Mouse (Mus musculus) stomach, postnatal 0 days (tissue): ENCODE results near the gene Mlh3. TPM values are rescaled to one million over a fixed set of nuclear protein-coding genes. Genes with fewer than 3 reads are reported as not detected.

Experiments used
- ATAC-seq: fragments of 200-750 bp; cut with Nextera tagmentation; 2 replicates; pipeline ENCODE4 v1.8.0; 2017; ENCODE audit not compliant: low FRiP score, low TSS enrichment
- DNase-seq: peaks from one replicate; pipeline ENCODE4 v3.0.0-alpha.2; 2016; ENCODE audit warnings: low spot score
- H3K27ac ChIP-seq: fragments of 300-500 bp; sonication (generic); replicated peaks from 2 replicates; pipeline ENCODE4 v1.5.1; 2014; ENCODE audit warnings: mild to moderate bottlenecking, control low read depth
- H3K27me3 ChIP-seq: fragments of 300-500 bp; sonication (generic); 2 replicates; pipeline ENCODE4 v1.6.1; 2014; ENCODE audit warnings: low read length; ENCODE audit not compliant: control insufficient read depth, insufficient read depth
- H3K36me3 ChIP-seq: fragments of 300-500 bp; sonication (generic); 2 replicates; pipeline ENCODE4 v1.6.1; 2014; ENCODE audit warnings: low read length, mixed read lengths; ENCODE audit not compliant: control insufficient read depth, insufficient read depth
- H3K4me1 ChIP-seq: fragments of 300-500 bp; sonication (generic); replicated peaks from 2 replicates; pipeline ENCODE4 v1.6.1; 2014; ENCODE audit warnings: antibody characterized with exemption; ENCODE audit not compliant: control insufficient read depth, insufficient read depth
- H3K4me2 ChIP-seq: fragments of 300-500 bp; sonication (generic); replicated peaks from 2 replicates; pipeline ENCODE4 v1.6.1; 2014; ENCODE audit warnings: low read depth, mild to moderate bottlenecking, control low read depth, moderate library complexity
- H3K4me3 ChIP-seq: fragments of 300-500 bp; sonication (generic); 2 replicates; pipeline ENCODE4 v1.5.1; 2014; ENCODE audit warnings: low read depth, low read length, control low read depth
- H3K9ac ChIP-seq: fragments of 300-500 bp; sonication (generic); 2 replicates; pipeline ENCODE4 v1.6.1; 2014; ENCODE audit warnings: mild to moderate bottlenecking, low read length, control low read depth, mixed read lengths
- H3K9me3 ChIP-seq: fragments of 300-500 bp; sonication (generic); 2 replicates; pipeline ENCODE4 v1.6.1; 2016; ENCODE audit warnings: low read length; ENCODE audit not compliant: control insufficient read depth
- CTCF ChIP-seq: IDR thresholded peaks from 2 replicates; pipeline ENCODE4 v1.5.1; 2016; ENCODE audit warnings: antibody characterized with exemption, low read depth, mild to moderate bottlenecking, moderate library complexity
- EP300 ChIP-seq: optimal IDR thresholded peaks from 2 replicates; pipeline ENCODE3; 2016; ENCODE audit warnings: antibody characterized with exemption
- WGBS: fragments of 180-500 bp; shearing (Covaris S2); extraction: QIAGEN DNeasy Blood & Tissue Kit; methylation state at CpG from one replicate; pipeline ENCODE4 v1.1.7; 2014; 5-methylcytosine and 5-hydroxymethylcytosine counted together
- polyA plus RNA-seq: library from polyadenylated mRNA; unstranded; fragments of >200 nt; fragmentation: Nextera tagmentation; extraction: Ambion mirVana; gene quantifications from 2 replicates; pipeline ENCODE4 v1.2.1, GENCODE M21; 2015

The Mlh3 gene
- polyA plus RNA-seq, 1 experiment from 2014 or later = 3.0 TPM

DNA sequence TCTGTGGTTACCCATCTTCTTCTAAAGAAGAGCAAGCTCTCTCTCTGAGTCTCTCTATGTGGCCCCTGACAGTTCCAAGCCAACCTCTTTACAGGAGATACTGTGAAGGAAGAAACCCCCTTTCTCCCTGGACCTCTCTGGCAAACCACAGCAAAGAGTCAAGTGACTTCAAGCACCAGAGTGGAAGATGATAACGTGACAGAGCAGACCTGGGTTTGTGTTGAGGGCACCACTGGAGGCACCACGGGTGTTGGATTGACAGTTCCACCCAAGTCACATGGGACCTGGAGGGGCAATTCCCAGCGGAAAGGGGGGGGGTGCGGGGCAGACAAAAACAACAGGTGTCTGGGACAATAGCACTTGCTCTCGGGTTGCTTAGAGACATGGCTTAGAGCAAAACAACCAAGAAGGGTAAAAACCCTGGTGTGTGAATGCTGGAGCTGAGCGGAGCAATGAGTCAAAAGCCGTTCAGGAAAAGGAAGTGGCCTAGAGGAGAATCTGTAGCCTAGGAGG, 61.7 kb downstream of the Mlh3 start:
- Histone ChIP-seq H3K9me3 (no peaks in the 10 kb centered on the region), H3K4me3 (no peak overlapping the region), H3K27me3 (no peaks in the 10 kb centered on the region), H3K9ac (no peak overlapping the region), H3K4me2 (no peak overlapping the region), H3K36me3 (no peaks in the 10 kb centered on the region), H3K4me1 (no peaks in the 10 kb centered on the region), H3K27ac (no peak overlapping the region)
- DNase-seq (no peak), ATAC-seq (no peak)
- no peak for TF ChIP-seq CTCF
- TF ChIP-seq EP300 = no peak
- 34% methylated on average over 7 of the region's 7 CpGs for WGBS

DNA sequence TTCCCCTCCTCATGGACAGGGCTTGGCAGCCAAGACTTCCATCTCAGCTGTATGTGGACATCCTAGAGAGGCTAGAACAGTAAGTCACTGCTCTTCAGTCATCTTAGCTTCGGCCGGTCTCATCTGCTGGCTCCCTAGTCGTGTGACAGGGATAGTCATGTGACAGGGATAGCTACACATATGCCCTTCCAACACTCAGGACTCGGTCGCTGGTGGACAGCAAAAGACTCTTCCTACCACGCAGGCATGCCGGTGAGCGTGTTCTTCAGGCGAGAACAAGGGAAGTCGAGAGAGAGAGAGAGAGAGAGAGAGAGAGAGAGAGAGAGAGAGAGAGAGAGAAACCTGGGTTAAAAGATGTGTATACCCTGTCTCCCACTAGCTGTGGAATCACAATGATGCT, 65.0 kb downstream of the Mlh3 start:
- Histone ChIP-seq H3K4me1 (no peaks in the 10 kb centered on the region), H3K4me3 (no peak overlapping the region), H3K4me2 (no peak overlapping the region), H3K27ac (no peak overlapping the region), H3K36me3 (no peaks in the 10 kb centered on the region), H3K9ac (no peak overlapping the region), H3K27me3 (no peaks in the 10 kb centered on the region), H3K9me3 (no peaks in the 10 kb centered on the region)
- TF ChIP-seq CTCF = no peak
- TF ChIP-seq EP300 = no peak
- ATAC-seq (no peak), DNase-seq (no peak)
- WGBS = 83% methylated on average over 10 of the region's 10 CpGs

DNA sequence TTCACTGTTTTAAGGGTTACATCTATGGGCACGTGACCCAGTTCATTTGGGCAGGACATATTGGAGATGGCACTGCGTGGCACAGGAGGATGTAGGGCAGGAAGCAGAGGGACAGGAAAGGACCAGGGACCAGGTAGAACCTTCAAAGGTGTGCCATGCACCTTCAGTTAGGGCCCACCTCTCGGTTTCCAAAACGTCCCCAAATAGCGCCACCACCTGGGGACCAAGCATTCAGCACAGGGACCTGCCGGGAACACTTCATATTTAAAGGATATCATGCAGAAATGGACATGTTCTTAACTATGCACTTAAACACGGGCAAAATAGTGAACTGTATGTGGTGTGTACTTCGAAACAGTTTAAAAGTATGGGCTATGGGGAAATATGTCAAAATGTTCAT, 66.3 kb downstream of the Mlh3 start:
- H3K36me3 ChIP-seq = no peaks in the 10 kb centered on the region
- WGBS = 53% methylated on average over 8 of the region's 8 CpGs
- H3K9ac ChIP-seq = no peak overlapping the region
- ATAC-seq = no peak
- no peaks in the 10 kb centered on the region for H3K4me1 ChIP-seq
- TF ChIP-seq EP300 (no peak), CTCF (peak; percentile 38)
- no peak overlapping the region for H3K27ac ChIP-seq
- no peak for DNase-seq
- H3K9me3 ChIP-seq = no peaks in the 10 kb centered on the region
- no peak overlapping the region for H3K4me2 ChIP-seq
- H3K27me3 ChIP-seq = no peaks in the 10 kb centered on the region
- no peak overlapping the region for H3K4me3 ChIP-seq

DNA sequence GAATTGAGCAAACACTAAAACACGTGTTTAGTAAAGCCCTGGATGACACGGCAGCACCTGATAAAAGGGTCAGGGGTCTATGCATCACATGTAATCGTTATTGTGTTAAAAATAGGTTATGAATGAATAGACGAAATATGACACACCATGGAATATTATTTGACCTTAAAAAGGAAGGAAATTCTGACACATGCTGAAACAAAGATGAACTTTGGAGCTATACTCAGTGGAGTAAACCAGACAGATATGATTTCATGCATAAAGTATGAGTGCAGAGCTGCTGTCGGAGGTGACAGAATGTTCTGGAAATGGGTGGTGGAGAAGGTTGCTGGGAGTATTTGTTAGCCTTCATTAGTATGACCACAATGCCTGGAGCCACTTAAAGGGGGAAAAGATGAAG, 66.7 kb downstream of the Mlh3 start:
- TF ChIP-seq CTCF = no peak
- TF ChIP-seq EP300 = no peak
- Histone ChIP-seq H3K27ac (no peak overlapping the region), H3K27me3 (no peaks in the 10 kb centered on the region), H3K4me1 (no peaks in the 10 kb centered on the region), H3K4me2 (no peak overlapping the region), H3K36me3 (no peaks in the 10 kb centered on the region), H3K9ac (no peak overlapping the region), H3K4me3 (no peak overlapping the region), H3K9me3 (no peaks in the 10 kb centered on the region)
- 51% methylated on average over 5 of the region's 5 CpGs for WGBS
- DNase-seq = no peak
- peak; percentile 48; the same call in 1 of the 2 replicates for ATAC-seq

DNA sequence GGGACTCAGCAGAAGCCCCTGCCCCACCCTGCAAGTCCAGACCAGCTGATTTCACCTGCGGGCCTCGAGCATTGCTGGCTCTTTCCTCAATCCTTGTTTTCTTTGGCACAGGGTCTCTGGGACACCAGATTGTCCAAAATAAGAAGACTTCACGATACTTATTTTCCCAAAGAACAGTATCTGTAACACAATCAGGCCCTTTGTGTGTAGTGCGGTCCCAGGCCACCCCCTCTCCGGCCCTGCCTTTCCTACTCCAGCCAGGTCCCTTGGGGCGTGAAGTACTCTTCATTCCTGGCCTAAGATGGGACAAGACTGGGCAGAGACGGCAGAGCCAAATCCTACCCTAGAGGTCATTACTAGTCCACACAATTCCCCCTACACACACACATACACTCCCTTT, 68.2 kb downstream of the Mlh3 start:
- Histone ChIP-seq H3K9ac (no peak overlapping the region), H3K4me2 (no peak overlapping the region), H3K36me3 (no peaks in the 10 kb centered on the region), H3K4me1 (no peaks in the 10 kb centered on the region), H3K27ac (no peak overlapping the region), H3K4me3 (no peak overlapping the region), H3K9me3 (no peaks in the 10 kb centered on the region), H3K27me3 (no peaks in the 10 kb centered on the region)
- TF ChIP-seq CTCF (no peak), EP300 (no peak)
- ATAC-seq = no peak
- DNase-seq = no peak
- WGBS = 81% methylated on average over 7 of the region's 7 CpGs

DNA sequence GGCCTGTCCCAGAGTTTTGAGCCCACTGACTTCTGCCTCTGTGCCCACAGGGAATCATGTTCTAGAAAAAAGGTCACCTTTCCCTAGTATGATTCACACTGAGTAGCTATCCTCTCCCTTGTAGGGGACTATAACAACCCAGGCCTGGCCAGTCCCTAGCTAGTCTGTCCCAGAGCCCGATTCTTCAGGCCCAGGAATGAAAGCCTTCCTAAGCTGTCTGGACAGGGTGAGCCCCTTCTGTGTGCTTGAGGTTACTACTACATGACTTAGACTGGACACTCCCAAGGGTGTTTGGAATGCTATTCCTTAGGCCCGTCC, 68.6 kb downstream of the Mlh3 start:
- no peaks in the 10 kb centered on the region for H3K36me3 ChIP-seq
- ATAC-seq (no peak), DNase-seq (no peak)
- no peaks in the 10 kb centered on the region for H3K4me1 ChIP-seq
- H3K9me3 ChIP-seq = no peaks in the 10 kb centered on the region
- no peak overlapping the region for H3K27ac ChIP-seq
- 65% methylated on average over 2 of the region's 2 CpGs for WGBS
- no peak for TF ChIP-seq EP300
- TF ChIP-seq CTCF = no peak
- H3K9ac ChIP-seq = no peak overlapping the region
- no peak overlapping the region for H3K4me3 ChIP-seq
- H3K27me3 ChIP-seq = no peaks in the 10 kb centered on the region
- no peak overlapping the region for H3K4me2 ChIP-seq
